Mouse (Mus musculus) brain, embryonic 14.5 days (tissue): ENCODE data around the gene Gale.

ENCODE experiments used
- CTCF ChIP-seq: fragments of 200-500 bp; IDR thresholded peaks from 2 replicates; pipeline ENCODE4 v1.5.1; 2012; ENCODE audit warnings: inconsistent platforms, mild to moderate bottlenecking, moderate library complexity, borderline replicate concordance; ENCODE audit not compliant: insufficient read depth, insufficient read length; ENCODE audit errors: extremely low read depth
- POLR2A ChIP-seq: fragments of 200-500 bp; IDR thresholded peaks from 2 replicates; pipeline ENCODE4 v1.6.1; 2012; ENCODE audit warnings: mild to moderate bottlenecking, inconsistent platforms, borderline replicate concordance; ENCODE audit not compliant: poor library complexity, insufficient read depth, insufficient read length, severe bottlenecking; ENCODE audit errors: extremely low read depth

- TF ChIP-seq CTCF: peak; percentile 64; the same call in 1 of the 2 replicates
- no peak for TF ChIP-seq POLR2A
Observed at GRCm38 (mm10) chr4:135931832-135932231, 31.7 kb upstream of the Gale start.
